Mouse (Mus musculus): Measurements from ENCODE around the gene Tph2.
"Not testable (repeated sequence)": the region's sequence is repeated elsewhere in the genome, so short reads cannot be mapped to it uniquely, and the experiment has no call there.

Tph2 gene

DNA sequence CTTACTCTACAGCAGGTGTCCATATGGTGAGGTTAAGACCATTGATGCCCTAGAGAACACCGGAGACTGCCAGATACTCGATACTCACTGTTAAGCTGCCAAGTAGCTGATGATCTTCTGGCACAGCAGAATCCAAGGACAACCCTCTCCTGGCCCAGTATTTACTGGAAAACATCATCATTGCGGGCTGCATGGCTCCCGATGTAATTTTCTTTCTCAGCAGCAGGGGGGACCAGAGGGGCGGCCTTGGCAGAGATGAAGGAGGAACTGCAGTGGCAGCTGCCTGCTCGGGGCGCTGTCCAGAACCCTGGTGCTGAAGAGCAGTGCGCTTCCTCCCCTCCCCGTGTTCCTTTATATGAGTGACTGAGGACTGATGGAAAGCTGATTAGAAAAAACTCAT, at the start of gene Tph2:
Gene Tph2 (minus strand): TSS at position 326 of the 400 bp plus-strand sequence.
- peak; percentile 49 for DNase-seq (ENCODE audit: low read depth, low spot score)

DNA sequence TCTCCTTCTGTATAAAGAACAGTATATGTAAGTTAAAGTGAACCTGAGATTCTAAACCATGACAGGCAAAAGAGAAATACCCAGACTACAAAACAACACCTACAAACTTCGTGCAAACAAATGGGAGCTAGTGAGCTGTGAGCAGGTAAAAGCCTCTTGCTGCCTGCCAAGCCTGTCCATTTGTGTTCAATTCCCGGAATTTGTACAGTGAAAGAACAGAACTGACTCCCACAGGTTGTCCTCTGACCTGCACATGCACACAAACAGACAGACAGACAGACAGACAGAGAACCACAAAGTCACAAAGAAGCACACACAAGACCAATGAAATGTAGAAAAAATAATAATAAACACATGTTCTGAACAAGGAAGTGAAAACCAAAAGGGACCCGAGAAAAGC, 49.0 kb upstream of the Tph2 start:
- no peak for DNase-seq (ENCODE audit: low read depth, low spot score)

DNA sequence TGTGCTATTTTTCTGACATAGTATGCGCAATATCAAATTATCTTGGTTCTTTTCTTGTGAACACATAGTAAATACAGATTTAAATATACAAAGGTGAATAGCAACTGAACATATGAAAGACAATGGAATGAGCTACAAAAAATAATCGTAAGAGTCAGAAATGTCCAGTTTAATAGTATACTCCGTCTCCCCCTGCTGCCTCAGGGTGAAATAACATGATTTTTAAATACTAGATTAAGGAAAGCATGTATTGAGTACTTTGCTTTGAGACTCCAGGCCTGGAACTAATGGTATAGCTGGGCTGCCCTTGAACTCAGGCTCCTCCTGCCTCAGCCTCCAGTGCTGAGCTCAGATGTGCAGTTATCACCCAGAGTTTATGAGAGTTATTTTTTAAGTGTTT, 47.7 kb upstream of the Tph2 start:
- no peak for DNase-seq (ENCODE audit: low read depth, low spot score)

DNA sequence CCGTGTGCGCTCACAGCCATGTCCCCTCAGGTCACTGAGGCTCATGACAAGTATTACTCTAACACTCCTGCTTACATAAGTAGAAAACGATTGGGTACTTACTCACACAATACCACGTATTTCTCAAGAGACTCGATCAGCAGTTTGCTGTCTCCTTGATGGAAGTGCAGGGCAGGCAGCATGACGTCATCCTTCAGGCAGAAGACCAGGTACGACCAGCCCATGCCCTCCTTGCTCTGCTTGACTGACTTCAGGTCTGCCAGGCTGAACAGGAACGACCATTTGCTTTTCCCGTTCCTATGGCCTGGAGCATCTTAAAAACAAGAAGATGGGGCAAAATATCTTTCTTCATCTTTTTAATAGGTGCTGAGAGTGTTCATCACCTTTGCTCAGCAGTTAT, 44.2 kb upstream of the Tph2 start:
- DNase-seq (ENCODE audit: low read depth, low spot score), result no peak

DNA sequence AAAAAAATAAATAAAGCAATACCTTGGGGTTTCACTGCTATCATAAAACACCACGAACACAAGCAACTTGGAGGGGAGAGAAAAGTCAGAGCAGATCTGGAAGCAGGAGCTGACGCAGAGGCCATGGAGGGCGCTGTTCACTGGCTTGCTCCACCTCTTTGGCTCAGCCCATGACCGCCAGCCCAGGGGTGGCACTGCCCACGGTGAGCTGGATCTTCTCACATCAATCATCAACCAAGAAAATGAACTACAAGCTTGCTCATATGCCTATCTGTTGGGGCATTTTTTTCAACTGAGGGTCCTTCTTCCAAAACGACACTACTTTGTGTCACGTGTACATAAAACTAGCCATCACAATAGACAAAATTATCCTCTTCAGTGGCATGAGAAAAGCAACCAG, 41.8 kb upstream of the Tph2 start:
- DNase-seq (ENCODE audit: low read depth, low spot score), result no peak

DNA sequence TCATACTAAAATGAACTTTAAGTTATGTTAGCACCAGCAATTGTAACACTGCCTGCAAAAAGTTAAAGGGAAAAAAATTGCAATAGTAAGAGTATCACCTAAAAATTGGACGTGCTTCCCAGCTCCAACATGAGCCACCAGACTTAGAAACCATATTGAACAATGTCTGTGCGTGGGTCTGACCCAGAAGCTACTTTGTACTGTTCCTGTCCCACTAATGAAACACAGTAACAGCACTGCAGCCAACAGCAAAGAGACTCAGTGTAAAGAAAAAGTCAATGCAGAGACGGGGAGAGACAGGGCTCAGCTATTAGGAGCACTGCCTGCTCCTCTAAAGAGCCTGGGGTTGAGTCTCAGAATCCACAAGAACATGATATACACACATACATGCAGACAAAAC, 39.0 kb upstream of the Tph2 start:
- DNase-seq (ENCODE audit: low read depth, low spot score), result no peak

DNA sequence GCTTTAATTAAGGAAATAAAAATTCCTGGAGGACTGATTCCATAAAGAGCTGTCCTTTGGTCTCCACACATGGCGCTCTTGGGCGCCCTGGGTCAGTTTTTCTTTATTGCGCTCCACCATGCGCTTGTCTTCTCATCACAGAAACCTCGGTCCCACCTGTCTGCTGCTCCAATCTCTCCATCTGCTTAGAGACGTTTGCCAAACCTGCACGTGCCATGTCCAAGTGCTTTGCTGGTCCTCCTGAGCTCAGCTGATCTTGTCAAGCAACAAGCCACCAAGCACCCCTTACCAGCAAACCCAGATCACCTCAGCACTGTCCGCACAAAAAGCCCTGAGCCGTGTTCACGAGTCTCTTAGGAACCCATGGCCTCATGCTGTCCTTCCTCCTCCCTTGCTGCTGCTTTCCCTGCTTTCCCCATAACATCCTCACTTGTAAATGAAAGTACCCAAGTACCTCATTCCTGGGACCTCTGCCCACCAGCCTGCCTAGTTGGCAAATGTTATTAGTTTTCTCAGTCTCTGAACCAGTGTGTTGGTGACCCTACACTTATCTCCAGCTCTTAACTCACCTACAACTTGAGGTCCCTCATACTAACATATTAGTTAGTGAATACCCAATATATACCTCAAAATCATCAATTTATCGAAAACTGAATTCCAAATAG, 28.2 kb upstream of the Tph2 start:
- no peak for DNase-seq (ENCODE audit: low read depth, low spot score)

DNA sequence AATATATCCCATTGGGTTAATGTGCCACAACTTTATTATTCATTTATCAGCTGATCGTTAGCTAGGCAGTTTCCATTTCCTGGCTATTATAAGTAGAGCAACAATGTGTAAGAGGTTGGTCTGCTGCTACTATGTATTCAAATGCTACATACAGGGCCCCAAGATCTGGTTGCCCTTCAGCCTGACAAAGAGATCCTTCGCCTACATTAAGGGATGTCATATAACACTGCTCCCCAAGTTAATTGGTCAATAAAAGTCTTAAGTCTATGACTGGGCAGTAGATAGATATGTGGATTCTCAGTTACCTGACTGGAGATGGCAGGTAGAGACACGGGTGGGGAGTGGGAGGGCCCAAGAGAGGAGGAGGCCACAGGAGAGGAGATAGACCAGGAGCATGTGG, 21.0 kb upstream of the Tph2 start:
- DNase-seq (ENCODE audit: low read depth, low spot score), result no peak

DNA sequence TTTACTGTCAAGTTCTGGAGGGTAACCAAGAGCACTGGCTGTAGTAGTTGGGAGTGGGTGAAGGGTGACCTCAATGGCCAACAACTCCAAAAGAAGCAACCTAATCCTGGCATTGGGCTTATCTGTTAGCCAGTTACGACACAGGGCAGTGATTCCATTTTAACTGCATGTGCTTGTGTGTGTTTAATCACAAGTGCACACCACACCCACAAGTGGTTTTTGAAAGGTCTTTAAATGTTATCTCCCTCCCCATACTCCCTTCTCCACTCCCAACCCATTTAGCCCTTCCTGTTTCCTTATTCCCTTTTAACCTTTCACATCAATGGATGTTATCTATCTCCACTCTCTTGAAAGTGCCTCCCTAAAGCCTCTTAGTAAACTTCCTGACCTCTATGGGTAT, 20.5 kb upstream of the Tph2 start:
- no peak for DNase-seq (ENCODE audit: low read depth, low spot score)

DNA sequence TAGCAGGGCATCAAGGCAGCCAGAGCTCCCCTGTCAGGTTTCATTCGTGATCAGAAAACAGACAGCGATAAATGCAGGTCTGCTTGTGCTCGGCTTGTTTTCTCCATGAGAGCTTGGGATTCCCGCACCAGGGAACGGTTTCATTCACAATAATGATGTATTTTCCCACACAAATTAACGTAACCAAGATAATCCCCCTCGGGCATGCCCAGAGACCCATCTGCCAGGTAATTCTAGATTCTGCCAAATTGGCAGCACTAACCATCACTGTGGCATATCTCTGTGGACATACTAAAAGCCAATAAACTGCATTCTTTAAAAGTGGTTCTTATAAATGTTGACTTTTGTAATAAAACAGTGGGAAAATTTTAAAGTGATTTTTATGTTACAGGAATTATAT, 6.4 kb upstream of the Tph2 start:
- DNase-seq (ENCODE audit: low read depth, low spot score), result no peak

DNA sequence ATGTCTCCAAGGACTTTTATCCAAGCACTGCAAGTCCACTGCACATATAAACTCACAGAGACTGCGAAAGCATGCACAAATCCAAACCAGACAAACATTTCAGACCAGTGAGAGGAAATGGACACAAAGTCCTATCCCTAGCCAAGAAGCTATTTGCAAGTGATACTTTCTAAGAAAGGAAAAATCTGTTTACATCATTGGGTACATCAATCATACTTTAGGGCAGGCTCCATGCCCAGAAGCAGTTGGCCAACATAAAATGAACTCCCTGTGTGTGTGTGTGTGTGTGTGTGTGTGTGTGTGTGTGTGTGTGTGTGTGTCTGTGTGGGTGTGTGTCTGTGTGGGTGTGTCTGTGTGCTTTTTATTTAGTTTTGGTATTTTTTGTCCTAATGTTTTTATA, 2.6 kb upstream of the Tph2 start:
- DNase-seq (ENCODE audit: low read depth, low spot score), result no peak

DNA sequence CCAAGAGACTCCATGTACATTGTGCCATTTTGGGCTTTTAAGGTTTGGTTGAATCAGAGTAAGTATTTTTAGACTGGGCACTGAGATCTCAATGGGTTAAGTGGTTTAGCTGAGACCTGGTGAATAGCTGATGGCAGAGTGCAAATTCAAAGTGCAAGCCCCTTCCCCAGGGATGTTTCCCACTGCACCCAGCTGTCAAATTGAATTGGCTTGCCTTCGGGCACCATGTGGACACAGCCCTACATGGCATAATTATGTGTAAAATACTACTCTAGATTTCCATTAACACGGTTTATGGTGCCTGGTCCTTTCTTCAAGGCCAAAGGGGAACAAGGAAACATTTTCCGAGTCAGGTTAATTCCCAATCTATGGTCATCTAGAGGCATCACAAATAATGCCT, 3.8 kb downstream of the Tph2 start:
- no peak for DNase-seq (ENCODE audit: low read depth, low spot score)

DNA sequence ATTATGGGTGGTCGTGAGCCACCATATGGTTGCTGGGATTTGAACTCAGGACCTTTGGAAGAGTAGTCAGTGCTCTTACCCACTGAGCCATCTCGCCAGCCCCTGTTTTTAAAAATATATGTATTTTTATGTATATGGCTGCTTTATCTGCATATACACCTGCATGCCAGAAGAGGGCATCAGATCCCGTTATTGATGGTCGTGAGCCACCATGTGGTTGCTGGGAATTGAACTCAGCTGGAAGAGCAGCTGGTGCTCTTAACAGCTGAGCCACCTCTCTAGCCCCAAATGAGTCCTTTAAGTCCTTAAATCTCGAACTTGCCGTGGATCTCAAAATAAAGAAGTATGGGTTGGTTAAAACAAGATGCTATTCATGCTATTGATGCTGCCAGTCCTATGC, 6.8 kb downstream of the Tph2 start:
- not testable (repeated sequence) for DNase-seq (ENCODE audit: low read depth, low spot score)

DNA sequence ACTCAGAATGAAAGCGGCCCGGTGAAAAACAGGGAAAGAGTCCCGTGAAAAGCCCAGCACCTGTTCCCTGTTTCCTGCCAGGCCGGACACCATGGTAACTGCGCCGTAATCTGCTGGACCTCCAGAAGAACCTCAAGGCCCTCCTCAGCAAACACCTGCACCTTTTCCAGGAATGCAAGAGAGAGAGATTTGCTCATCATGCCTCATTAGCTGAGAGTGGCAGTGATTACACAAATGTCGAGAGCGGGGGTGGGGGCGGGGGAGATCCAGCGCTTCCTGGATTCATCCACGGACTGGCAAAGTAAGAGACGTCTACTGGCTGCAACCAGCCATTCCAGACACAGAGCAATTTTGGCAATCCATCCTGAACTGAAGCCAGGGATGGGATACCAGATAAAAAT, 9.2 kb downstream of the Tph2 start:
- no peak for DNase-seq (ENCODE audit: low read depth, low spot score)

DNA sequence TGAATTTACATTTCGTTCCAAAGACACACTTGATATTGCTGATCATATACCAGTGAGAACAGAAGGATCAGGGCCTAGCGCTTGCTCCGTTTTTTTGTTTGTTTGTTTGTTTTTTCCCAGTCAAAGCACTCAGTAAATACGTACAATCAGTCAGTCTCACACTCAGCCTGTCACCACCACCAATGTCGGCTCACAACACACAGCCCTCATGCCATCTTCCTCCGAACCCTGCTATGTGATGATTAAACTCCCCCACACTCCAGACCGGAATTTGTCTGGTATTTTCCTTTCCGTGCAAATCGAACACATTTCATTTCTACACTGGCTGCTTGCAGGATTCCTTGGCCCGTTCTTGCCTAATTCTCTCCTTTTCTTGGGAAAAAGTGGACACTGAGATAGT, 11.5 kb downstream of the Tph2 start:
- DNase-seq (ENCODE audit: low read depth, low spot score), result no peak

DNA sequence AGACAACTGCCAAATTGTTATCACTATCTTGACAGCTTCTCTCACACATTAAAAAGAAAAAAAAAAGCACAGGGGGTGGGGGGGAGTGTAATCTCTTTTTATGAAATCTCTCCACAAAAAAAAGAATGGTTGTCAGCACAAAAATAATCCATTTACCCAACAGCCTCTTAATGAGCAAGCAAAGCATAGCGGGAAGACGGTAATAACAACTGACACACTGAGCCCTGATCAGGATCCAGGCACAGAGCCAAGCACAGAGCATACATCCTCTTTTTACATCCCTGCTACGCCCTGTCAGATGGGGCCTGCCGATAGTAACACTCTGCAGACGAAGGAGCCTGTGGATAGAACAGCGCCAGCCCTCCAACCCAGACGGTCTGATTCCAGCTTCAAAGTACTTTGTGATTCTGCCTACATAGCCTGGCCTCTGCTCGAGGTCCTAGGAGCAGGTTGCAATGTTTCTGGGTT, 13.4 kb downstream of the Tph2 start:
- no peak for DNase-seq (ENCODE audit: low read depth, low spot score)

DNA sequence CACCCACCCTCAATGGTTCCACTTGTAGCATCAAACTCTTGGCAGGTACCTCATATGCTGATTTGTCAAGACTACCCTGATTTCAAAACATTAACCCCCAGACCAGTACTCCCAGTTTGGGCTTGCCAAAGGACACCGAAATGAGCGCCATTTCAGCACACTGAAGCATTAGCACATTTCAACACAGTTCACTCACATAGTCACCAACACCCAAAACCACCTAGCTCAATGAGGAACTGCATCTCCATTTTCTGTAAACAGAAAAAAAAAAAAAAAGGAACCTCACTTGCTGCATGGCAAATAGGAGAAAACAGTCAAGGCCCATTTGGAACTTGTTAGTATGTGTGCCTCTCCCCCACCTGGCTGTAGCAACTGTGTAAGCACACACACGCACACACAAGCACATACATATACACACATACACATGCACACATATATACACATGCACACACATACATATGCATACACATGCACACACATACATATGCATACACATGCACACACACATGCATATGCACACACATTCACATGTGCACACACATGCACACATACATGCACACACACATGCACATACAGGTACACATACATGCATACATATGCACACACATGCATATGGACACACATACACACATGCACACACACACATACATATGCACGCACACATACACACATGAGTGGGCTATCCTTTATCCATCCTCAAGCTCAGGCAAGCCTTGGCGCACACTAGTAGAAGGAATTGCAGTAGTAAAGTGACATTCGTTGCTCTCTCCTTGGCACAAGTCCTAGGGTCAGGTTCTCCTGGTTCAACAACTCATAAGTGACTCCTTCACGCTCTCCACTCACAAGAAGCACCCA, 14.1 kb downstream of the Tph2 start:
- DNase-seq (ENCODE audit: low read depth, low spot score), result no peak

DNA sequence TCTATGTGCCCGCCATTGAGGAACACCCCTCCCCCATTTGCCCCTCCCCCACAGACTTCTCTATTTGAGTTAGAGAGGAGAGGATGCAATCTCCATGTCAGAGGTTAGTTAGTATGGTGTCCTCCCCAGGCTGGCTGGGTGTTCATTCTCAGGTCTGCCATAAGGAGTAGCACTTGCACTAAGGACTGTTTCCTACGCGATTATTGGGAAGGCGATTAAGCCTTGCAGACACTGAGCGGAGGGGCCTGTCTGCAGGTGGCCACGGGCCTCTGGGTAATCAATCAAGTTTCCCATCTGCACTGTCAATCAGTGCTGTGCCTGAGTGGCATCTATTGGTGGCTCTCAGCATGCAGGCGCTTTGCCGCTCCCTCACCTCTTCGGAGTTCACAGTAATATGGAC, 15.4 kb downstream of the Tph2 start:
- no peak for DNase-seq (ENCODE audit: low read depth, low spot score)

DNA sequence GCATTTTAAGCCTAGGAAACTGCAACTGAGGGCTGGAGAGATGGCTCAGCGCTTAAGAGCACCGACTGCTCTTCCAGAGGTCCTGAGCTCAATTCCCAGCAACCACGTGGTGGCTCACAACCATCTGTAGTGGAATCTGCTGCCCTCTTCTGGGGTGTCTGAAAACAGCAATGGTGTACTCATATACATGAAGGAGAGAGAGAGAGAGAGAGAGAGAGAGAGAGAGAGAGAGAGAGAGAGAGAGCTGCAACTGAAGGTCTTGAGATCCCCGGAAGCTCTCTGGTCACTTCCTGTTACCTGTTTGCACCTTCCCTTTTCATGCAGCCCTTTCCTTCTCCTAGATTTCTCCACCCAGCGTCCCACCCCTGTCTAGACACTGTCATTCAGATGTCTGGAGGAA, 24.5 kb downstream of the Tph2 start:
- no peak for DNase-seq (ENCODE audit: low read depth, low spot score)

DNA sequence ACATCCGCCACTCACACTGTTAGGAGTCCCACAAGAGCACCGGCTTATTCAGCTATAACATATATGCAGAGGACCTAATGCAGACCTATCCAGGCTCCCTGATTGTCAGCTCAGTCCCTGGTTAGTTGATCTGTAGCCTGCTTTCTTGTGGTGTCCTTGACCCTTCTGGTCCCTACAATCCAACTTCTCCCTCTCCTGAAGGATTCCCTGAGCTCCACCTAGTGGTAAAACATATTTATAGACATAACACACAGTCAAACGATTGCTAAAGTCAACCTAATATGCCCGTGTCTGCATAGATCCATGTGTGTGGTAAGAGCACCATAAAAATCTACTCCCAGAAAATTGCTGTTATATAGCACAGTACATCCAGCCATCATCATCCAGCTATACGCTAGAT, 37.5 kb downstream of the Tph2 start:
- DNase-seq (ENCODE audit: low read depth, low spot score), result no peak

DNA sequence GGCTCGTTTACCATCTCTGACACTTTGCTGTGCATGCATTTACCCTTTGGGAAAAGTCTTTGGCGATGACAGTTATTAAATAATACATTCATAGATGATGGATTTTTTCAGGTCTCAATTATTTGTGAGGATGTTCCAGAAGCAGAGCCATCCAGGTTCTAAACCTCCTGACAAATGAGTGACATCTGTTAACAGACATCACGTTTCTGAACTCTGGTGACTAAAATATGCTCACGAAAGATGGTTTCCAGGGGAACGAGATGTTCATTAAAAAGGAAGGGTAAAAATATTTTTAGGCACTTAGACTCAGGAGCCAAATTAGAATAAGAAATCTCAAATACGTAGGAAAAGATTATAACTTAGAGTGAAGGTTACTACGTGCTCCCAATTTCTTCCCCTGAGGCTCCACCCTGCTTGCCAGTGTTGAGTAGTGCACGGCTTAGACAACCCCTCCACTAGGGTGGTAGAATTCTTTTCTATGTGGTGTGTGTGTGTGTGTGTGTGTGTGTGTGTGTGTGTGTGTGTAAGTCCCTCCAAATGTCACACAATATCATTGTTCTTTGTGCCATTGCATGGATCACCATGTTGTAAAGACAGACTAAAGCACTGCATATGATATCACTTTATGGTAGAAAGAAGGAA, 38.4 kb downstream of the Tph2 start:
- no peak for DNase-seq (ENCODE audit: low read depth, low spot score)

DNA sequence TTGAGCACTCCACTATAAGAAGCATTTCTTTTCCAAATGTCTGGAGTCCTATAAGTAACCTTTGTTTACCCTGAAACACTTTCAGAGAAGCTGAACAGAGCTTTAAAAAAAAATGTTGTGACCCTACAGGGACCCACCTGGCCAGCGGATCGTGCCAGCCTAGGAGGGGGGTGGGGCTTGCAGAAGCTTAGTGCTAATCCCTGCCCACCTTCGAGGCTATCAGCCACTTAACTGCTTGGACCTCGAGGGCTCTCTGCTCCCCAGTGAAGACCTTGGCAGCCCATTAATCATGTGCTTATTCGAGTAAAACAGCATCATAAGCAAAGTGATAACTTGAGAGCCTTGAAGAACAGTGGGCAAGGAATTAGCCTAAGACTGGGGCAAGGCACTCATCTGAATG, 40.3 kb downstream of the Tph2 start:
- no peak for DNase-seq (ENCODE audit: low read depth, low spot score)

DNA sequence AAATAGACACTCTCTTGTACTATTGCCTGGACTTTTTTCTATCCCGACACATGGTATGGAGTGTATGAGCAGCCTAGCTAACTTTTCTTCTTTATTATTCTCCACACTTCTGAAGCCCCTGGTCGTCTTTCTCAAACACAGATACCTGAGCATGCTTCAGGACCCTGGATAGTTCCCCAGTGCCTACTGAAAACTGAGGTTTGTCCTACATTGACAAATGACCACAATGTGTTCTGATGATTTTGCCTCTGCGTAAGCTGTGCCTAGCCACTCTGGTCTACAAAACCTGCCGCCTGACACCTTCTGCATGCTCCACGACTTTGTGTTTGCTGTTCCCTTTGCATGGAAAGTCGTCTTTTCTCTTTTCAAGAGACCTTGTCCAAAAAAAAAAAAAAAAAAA, 41.2 kb downstream of the Tph2 start:
- DNase-seq (ENCODE audit: low read depth, low spot score), result no peak

All from CD4-positive helper T cell, adult 2 months (primary cell).